In the genomic region with DNA sequence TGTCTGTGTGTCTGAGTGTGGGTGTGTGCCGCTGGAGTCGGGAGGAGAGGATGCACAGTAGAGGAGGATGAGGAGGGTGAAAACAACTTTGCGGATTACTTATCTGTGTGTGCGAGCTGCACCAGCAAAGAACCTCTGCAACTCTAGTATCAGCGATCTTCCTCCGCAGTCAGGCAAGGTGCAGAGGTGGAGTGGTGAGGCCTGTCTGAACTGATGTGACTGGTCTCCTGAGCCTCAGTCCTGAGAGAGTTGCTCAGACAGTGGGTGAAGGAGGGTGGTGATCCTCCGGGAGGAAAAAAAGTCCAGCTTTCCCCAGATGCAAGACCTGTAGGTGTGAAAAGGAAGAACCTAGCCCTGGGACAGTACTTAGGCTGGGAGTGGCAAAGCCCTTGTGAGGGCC, we compare ENCODE assay signal across 9 mouse cellular contexts. TPM values are rescaled to one million over a fixed set of nuclear protein-coding genes. Genes with fewer than 3 reads are reported as not detected.
A peak's percentile ranks its signal among the peaks of the same experiment; 100 is the strongest.
DNase-seq lines count a peak whose midpoint lies in the region; ATAC-seq lines count a peak whose summit lies in the region.
"Had no signal": no experiment of that assay in that cellular context is flagged by ENCODE, and none has a peak within 500 bp of the region (broad histone marks: within the 10 kb centered on the region; RNA-seq: fewer than 3 reads in every experiment).

No protein-coding gene starts in this region.

- peak; percentile 79 for DNase-seq in heart, adult 11 months
- DNase-seq in heart, postnatal 36 days, result no peak
- DNase-seq in brain, adult 2 months (ENCODE audit: low read depth, low spot score), result peak; percentile 8
- no peak for DNase-seq in cerebellum, adult 11 months
- no peak for DNase-seq in spleen, postnatal 36 days (ENCODE audit: low spot score in 2 of 2)

- H3K36me3 ChIP-seq in hindbrain, embryonic 13.5 days, result no peaks in the 10 kb centered on the region
- no peaks in the 10 kb centered on the region for H3K36me3 ChIP-seq in midbrain, embryonic 13.5 days

- no peaks in the 10 kb centered on the region for H3K9me3 ChIP-seq in hindbrain, embryonic 13.5 days
- no peaks in the 10 kb centered on the region for H3K9me3 ChIP-seq in midbrain, embryonic 13.5 days

- H3K27me3 ChIP-seq in hindbrain, embryonic 13.5 days, result peaks cover 54% of the 10 kb centered on the region
- peaks cover 33% of the 10 kb centered on the region for H3K27me3 ChIP-seq in midbrain, embryonic 13.5 days

- H3K9ac ChIP-seq in hindbrain, embryonic 13.5 days, result peak overlapping the region; percentile 68
- peak overlapping the region; percentile 58 for H3K9ac ChIP-seq in midbrain, embryonic 13.5 days (replicated peaks)

- 4% methylated on average over 7 of the region's 7 CpGs for WGBS in hindbrain, embryonic 13.5 days
- 3% methylated on average over 7 of the region's 7 CpGs for WGBS in midbrain, embryonic 13.5 days

- H3K4me2 ChIP-seq in hindbrain, embryonic 13.5 days, result peak overlapping the region; percentile 93
- H3K4me2 ChIP-seq in midbrain, embryonic 13.5 days (replicated peaks), result peak overlapping the region; percentile 89

- ATAC-seq in hindbrain, embryonic 13.5 days (ENCODE audit: low FRiP score), result peak; percentile 40
- ATAC-seq in midbrain, embryonic 13.5 days, result peak; percentile 13; the same call in 1 of the 2 replicates
- ATAC-seq in activated CD4-positive, CD25-positive, alpha-beta regulatory T cell, adult 4 months, result no peak

- H3K27ac ChIP-seq in hindbrain, embryonic 13.5 days, result no peak overlapping the region
- H3K27ac ChIP-seq in midbrain, embryonic 13.5 days, result no peak overlapping the region
- H3K27ac ChIP-seq: macrophage had no signal

- intact Hi-C loops in heart, postnatal 36 days (cut with DNase I), result loop anchor here (5.0 kb wide), 1 partner anchor 71 kb away; no protein-coding TSS in a partner anchor

- peaks cover 16% of the 10 kb centered on the region for H3K4me1 ChIP-seq in hindbrain, embryonic 13.5 days (replicated peaks)
- H3K4me1 ChIP-seq in midbrain, embryonic 13.5 days (replicated peaks), result peaks cover 15% of the 10 kb centered on the region

- peak overlapping the region; percentile 48 for H3K4me3 ChIP-seq in hindbrain, embryonic 13.5 days
- peak overlapping the region; percentile 49 for H3K4me3 ChIP-seq in midbrain, embryonic 13.5 days (replicated peaks)

RNA-seq across cellular contexts. Expression of a gene that starts 0.4 kb away (rescaled TPM):
- total RNA-seq in heart, postnatal 36 days (2021), result 10 to 100 TPM; 38.0 to 48.5 TPM
- polyA plus RNA-seq in hindbrain, embryonic 13.5 days (2015; fragmentation: Nextera tagmentation; extraction: Ambion mirVana), result 5.5 and 6.2 TPM in 2 replicates
- polyA plus RNA-seq in midbrain, embryonic 13.5 days (2015; fragmentation: Nextera tagmentation; extraction: Ambion mirVana), result 3.3 and 3.6 TPM in 2 replicates
- polyA plus RNA-seq in activated CD4-positive, CD25-positive, alpha-beta regulatory T cell, adult 4 months (2017; shearing (Covaris generic)), result under 1 TPM in 1 of 2 experiments, not detected in 1; 0.37 TPM

Comparison
In these comparisons a context has a peak if more than half of its experiments do, and no peak if none do; other contexts are left out.
1. DNase-seq: peak in heart, adult 11 months (single experiment) and brain, adult 2 months (single experiment); none in heart, postnatal 36 days (0 of 2), cerebellum, adult 11 months (single experiment) and spleen, postnatal 36 days (0 of 2).